Mouse (Mus musculus): Measurements from ENCODE around the gene Col4a3bp.

DNA sequence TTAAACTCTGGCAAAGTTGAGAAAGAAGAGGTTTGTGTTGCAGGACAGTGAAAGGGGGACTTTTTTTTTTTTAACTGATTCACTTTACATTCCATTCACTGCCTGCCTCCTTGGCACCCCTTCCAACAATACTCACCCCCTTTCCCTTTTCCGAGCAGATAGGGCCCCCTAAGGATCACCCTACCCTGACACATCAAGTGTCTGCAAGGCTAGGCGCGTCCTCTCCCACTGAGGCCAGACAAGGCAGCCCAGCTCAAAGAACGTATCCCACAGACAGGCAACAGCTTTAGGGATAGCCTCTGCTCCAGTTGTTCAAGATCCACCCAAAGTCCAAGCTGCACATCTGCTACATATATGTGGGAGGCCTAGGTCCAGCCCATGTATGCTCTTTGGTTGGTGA lies 51.7 kb downstream of the Col4a3bp start:
- TF ChIP-seq CTCF (IDR thresholded peaks at IDR 0.05; ENCODE audit: low read depth) = no peak
- no peak for TF ChIP-seq EP300 (IDR thresholded peaks at IDR 0.05; ENCODE audit: low read depth)

All from liver, embryonic 14.5 days (tissue).